Mouse (Mus musculus): Measurements from ENCODE around the gene Kcnj12. TPM values are rescaled to one million over a fixed set of nuclear protein-coding genes. Genes with fewer than 3 reads are reported as not detected.

Gene Kcnj12
- total and polyA plus RNA-seq, 3 experiments: not detected

DNA sequence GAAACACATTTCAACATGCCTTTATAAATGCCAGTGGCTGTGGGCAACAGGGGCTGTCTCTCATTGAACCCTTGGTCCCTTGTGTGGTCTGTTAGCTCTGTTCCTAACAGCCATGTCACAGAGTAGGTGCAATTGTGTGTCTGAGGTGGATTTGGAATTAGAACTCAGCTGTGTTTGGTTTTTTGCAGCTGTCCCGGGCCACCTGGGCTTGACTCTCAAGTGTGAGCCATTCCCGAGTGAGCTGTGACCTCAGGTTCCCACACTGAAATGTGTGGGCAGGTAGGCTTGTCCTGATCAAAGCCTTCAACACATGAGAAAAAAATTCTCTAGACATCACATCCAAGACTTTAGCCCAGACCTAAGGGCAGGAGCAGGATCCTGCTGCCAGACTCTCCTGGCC, 43.7 kb upstream of the Kcnj12 start (continued):
- TF ChIP-seq ZC3H11A (IDR thresholded peaks at IDR 0.05; ENCODE audit: low read depth, low read length): no peak

DNA sequence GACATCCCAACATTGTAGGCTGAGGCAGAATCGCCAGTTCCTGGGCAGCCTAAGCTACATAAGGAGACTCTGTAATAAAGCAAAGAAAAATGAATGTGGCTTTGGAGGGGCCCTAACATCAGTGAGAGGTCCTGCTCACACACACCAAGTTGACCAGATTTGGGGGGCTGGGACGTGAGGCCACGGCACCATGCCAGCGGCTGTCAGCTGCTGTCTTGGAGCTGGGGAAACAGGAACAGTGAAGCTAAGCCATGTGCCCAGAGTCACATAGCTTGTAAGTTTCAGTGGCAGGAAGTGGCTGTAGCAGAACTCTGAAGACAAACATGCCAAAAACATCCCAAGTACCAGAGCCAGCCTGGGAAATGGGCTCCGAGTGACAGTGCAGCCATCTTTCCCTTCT, 42.6 kb upstream of the Kcnj12 start:
- no peak for DNase-seq (ENCODE audit: low read depth, low spot score)
- Histone ChIP-seq H3K9ac (ENCODE audit: control insufficient read depth, low read depth, low read length, poor library complexity, severe bottlenecking) (no peak overlapping the region), H3K9me3 (replicated peaks; ENCODE audit: insufficient read depth, low read length) (no peaks in the 10 kb centered on the region), H3K36me3 (ENCODE audit: control insufficient read depth in 1 of 2, insufficient read depth in 2 of 2, low read length in 2 of 2) (no peaks in the 10 kb centered on the region), H3K4me1 (ENCODE audit: control insufficient read depth in 1 of 2, insufficient read depth in 2 of 2, low read length in 2 of 2) (no peaks in the 10 kb centered on the region), H3K27ac (ENCODE audit: control insufficient read depth, low read depth, low read length) (no peak overlapping the region), H3K79me2 (ENCODE audit: control insufficient read depth, insufficient read depth, low read length, poor library complexity) (no peaks in the 10 kb centered on the region), H3K4me3 (ENCODE audit: control insufficient read depth in 1 of 2, insufficient read depth in 1 of 2, low read depth in 2 of 2, low read length in 2 of 2) (no peak overlapping the region), H3K27me3 (ENCODE audit: control insufficient read depth in 1 of 2, insufficient read depth in 2 of 2, low read length in 2 of 2) (peaks cover 3 to 4% of the 10 kb centered on the region in 2 experiments)
- no peak for TF ChIP-seq USF1 (IDR thresholded peaks at IDR 0.05; ENCODE audit: low read depth, low read length)
- TF ChIP-seq MYC (IDR thresholded peaks at IDR 0.05; ENCODE audit: low read depth, low read length): no peak
- TF ChIP-seq ZMIZ1 (IDR thresholded peaks at IDR 0.05; ENCODE audit: low read depth, low read length): no peak
- TF ChIP-seq RAD21 (IDR thresholded peaks at IDR 0.05; ENCODE audit: low read depth, low read length): no peak
- TF ChIP-seq POLR2AphosphoS5 (IDR thresholded peaks at IDR 0.05; ENCODE audit: borderline replicate concordance, low read depth, low read length): no peak
- no peak for TF ChIP-seq NELFE (IDR thresholded peaks at IDR 0.05; ENCODE audit: low read depth, low read length)
- no peak for TF ChIP-seq HCFC1 (IDR thresholded peaks at IDR 0.05; ENCODE audit: low read depth, low read length)
- TF ChIP-seq MYB (IDR thresholded peaks at IDR 0.05; ENCODE audit: low read depth, low read length): no peak
- no peak for TF ChIP-seq GATA1 (IDR thresholded peaks at IDR 0.05; ENCODE audit: low read depth, low read length)
- no peak for TF ChIP-seq TCF12 (IDR thresholded peaks at IDR 0.05; ENCODE audit: low read depth, low read length)
- TF ChIP-seq ELF1 (IDR thresholded peaks at IDR 0.05; ENCODE audit: low read depth, low read length): no peak
- TF ChIP-seq CTCF (IDR thresholded peaks at IDR 0.05 in 2 of 3, conservative IDR thresholded peaks at IDR 0.05 in 1 of 3; ENCODE audit: control insufficient read depth in 1 of 3, insufficient read depth in 1 of 3, low read depth in 2 of 3, low read length in 3 of 3, poor library complexity in 1 of 3, severe bottlenecking in 1 of 3): no peak
- no peak for TF ChIP-seq CHD1 (IDR thresholded peaks at IDR 0.05; ENCODE audit: low read depth, low read length)
- no peak for TF ChIP-seq E2F4 (IDR thresholded peaks at IDR 0.05; ENCODE audit: borderline replicate concordance, low read depth, low read length)
- no peak for TF ChIP-seq TAL1 (IDR thresholded peaks at IDR 0.05; ENCODE audit: low read length)
- TF ChIP-seq TBP (IDR thresholded peaks at IDR 0.05; ENCODE audit: low read depth, low read length): no peak
- no peak for TF ChIP-seq POLR2AphosphoS2 (IDR thresholded peaks at IDR 0.05; ENCODE audit: low read length)
- no peak for TF ChIP-seq MXI1 (IDR thresholded peaks at IDR 0.05; ENCODE audit: low read depth, low read length)
- no peak for TF ChIP-seq ZC3H11A (IDR thresholded peaks at IDR 0.05; ENCODE audit: low read depth, low read length)
- no peak for TF ChIP-seq SIN3A (IDR thresholded peaks at IDR 0.05; ENCODE audit: low read length)
